Mouse (Mus musculus) embryonic fibroblast, embryonic 13.5 days (primary cell): ENCODE data around the gene Utp6.

ENCODE experiments used
- CTCF ChIP-seq: IDR thresholded peaks from 2 replicates; pipeline ENCODE4 v1.5.1; 2011; ENCODE audit warnings: mild to moderate bottlenecking, control low read depth, low read length, moderate library complexity, borderline replicate concordance; ENCODE audit not compliant: insufficient read depth
- POLR2A ChIP-seq: IDR thresholded peaks from 2 replicates; pipeline ENCODE4 v1.6.1; 2011; ENCODE audit warnings: low read depth, mild to moderate bottlenecking, control low read depth, low read length, moderate library complexity

- TF ChIP-seq CTCF = no peak
- no peak for TF ChIP-seq POLR2A
Observed at GRCm38 (mm10) chr11:79906920-79907319, 55.3 kb downstream of the Utp6 start.
